Comparison of ENCODE assay signal across 23 mouse cellular contexts in the genomic region with DNA sequence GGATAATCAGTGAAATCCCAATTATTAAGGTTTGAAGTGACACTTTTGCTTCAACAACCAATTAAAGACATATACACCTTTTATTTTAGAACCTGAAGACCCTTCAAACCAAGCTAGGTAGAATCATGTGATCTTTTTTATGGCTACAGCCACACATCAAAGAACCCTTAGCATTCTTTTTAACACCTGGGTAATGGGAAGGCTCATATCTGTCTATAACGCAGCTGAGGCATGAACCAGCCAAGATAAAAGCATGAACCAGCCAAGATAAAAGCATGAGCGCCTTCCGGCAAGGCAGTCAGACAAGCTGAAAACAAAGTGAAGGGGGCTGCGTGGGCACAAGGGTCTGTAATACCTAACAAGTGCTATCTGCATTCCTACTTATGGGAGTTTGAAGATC. TPM values are rescaled to one million over a fixed set of nuclear protein-coding genes. Genes with fewer than 3 reads are reported as not detected.
"Had no signal": no experiment of that assay in that cellular context is flagged by ENCODE, and none has a peak within 500 bp of the region (broad histone marks: within the 10 kb centered on the region; RNA-seq: fewer than 3 reads in every experiment).

No protein-coding gene starts in this region.

- ATAC-seq: intestine, postnatal 0 days; lung, postnatal 0 days; midbrain, embryonic 13.5 days; midbrain, embryonic 16.5 days had no signal

- H3K27me3 ChIP-seq: limb, embryonic 12.5 days; limb, embryonic 15.5 days; midbrain, embryonic 13.5 days; neural tube, embryonic 13.5 days had no signal

- DNase-seq: kidney, adult 2 months; kidney, postnatal 25 days; layer of hippocampus, adult 9-11 months; lung, embryonic 14.5 days; thymus, adult 18-20 months; thymus, postnatal 36 days had no signal

- H3K9ac ChIP-seq: limb, embryonic 12.5 days; limb, embryonic 15.5 days; lung, embryonic 14.5 days; midbrain, embryonic 13.5 days; neural tube, embryonic 13.5 days had no signal

- H3K4me3 ChIP-seq: layer of hippocampus, adult 2 months; limb, embryonic 12.5 days; limb, embryonic 15.5 days; midbrain, embryonic 10.5 days; midbrain, embryonic 13.5 days; myocyte; neural tube, embryonic 13.5 days had no signal

- H3K9me3 ChIP-seq: limb, embryonic 12.5 days; limb, embryonic 15.5 days; midbrain, embryonic 10.5 days; midbrain, embryonic 13.5 days; neural tube, embryonic 13.5 days had no signal

- H3K4me1 ChIP-seq: limb, embryonic 12.5 days; limb, embryonic 15.5 days; midbrain, embryonic 10.5 days; midbrain, embryonic 13.5 days; neural tube, embryonic 13.5 days had no signal

- H3K4me2 ChIP-seq: limb, embryonic 12.5 days; limb, embryonic 15.5 days; lung, embryonic 14.5 days; midbrain, embryonic 13.5 days; neural tube, embryonic 13.5 days had no signal

- H3K27ac ChIP-seq: kidney, postnatal 0 days; layer of hippocampus, adult 2 months; limb, embryonic 12.5 days; limb, embryonic 15.5 days; macrophage; midbrain, embryonic 10.5 days; midbrain, embryonic 13.5 days; neural tube, embryonic 13.5 days had no signal

RNA-seq across cellular contexts. Expression of gene Tcfl5, which starts 41.5 kb away (rescaled TPM):
- total RNA-seq: megakaryocyte, adult 5-6 weeks; neutrophil, adult 5-6 weeks had no signal
- polyA plus RNA-seq: large intestine, adult 2 months; lung, postnatal 0 days; macrophage; myocyte; small intestine, adult 2 months; spleen, adult 2 months had no signal
